Mouse (Mus musculus) CH12.LX (cell line): ENCODE data around the gene Speg.

Experiments
- CTCF ChIP-seq, 2 experiments: IDR thresholded peaks in 1 of 2; conservative IDR thresholded peaks in 1 of 2; 2 replicates each; pipeline ENCODE4 v1.5.1; 2011 to 2012; ENCODE audit warnings: low read depth in 2 of 2, low read length in 2 of 2, improper control_type of control experiment in 1 of 2, inconsistent platforms in 1 of 2, mild to moderate bottlenecking in 1 of 2, moderate library complexity in 1 of 2
- MAFK ChIP-seq: IDR thresholded peaks from 2 replicates; pipeline ENCODE4 v1.6.1; 2011; ENCODE audit warnings: low read length, improper control_type of control experiment; ENCODE audit not compliant: insufficient replicate concordance
- MAX ChIP-seq: IDR thresholded peaks from 2 replicates; pipeline ENCODE4 v1.6.1; 2011; ENCODE audit warnings: low read length, improper control_type of control experiment
- MEF2A ChIP-seq: IDR thresholded peaks from 2 replicates; pipeline ENCODE4 v1.6.1; 2014; ENCODE audit warnings: low read depth, mild to moderate bottlenecking, inconsistent platforms, low read length, improper control_type of control experiment, borderline replicate concordance
- NELFE ChIP-seq: IDR thresholded peaks from 2 replicates; pipeline ENCODE4 v1.6.1; 2011; ENCODE audit warnings: low read depth, low read length, improper control_type of control experiment
- POLR2A ChIP-seq: IDR thresholded peaks from 2 replicates; pipeline ENCODE4 v1.6.1; 2011; ENCODE audit warnings: low read depth, mild to moderate bottlenecking, improper control_type of control experiment, low read length

GRCm38 (mm10) chr1:75445751-75446611, 70.9 kb downstream of the Speg start:
- TF ChIP-seq NELFE, result peak; percentile 39; the same call in 1 of the 2 replicates
- TF ChIP-seq MEF2A, result no peak
- no peak for TF ChIP-seq POLR2A
- TF ChIP-seq CTCF (conservative IDR thresholded peaks at IDR 0.05 in 1 of 2, IDR thresholded peaks at IDR 0.05 in 1 of 2; ENCODE audit: low read depth in 2 of 2, low read length in 2 of 2), result peak; percentile 90 to 95
- TF ChIP-seq MAX, result 0 out of 2 replicates have a peak, but pooled peaks have one; percentile 49
- TF ChIP-seq MAFK, result no peak
